Mouse (Mus musculus): ENCODE results near the gene Rragd. TPM values are rescaled to one million over a fixed set of nuclear protein-coding genes. Genes with fewer than 3 reads are reported as not detected.
"Not testable (repeated sequence)": the region's sequence is repeated elsewhere in the genome, so short reads cannot be mapped to it uniquely, and the experiment has no call there.

The Rragd gene
- polyA plus RNA-seq, 1 experiment from 2014 or later, result 16.0 TPM

- H3K36me3 ChIP-seq (ENCODE audit: insufficient read depth, low read length); H3K27ac ChIP-seq (ENCODE audit: low read length); H3K9me3 ChIP-seq (ENCODE audit: low read length); ATAC-seq (ENCODE audit: low FRiP score, low TSS enrichment); H3K4me3 ChIP-seq (ENCODE audit: low read length); H3K27me3 ChIP-seq (ENCODE audit: insufficient read depth, low read length); H3K4me2 ChIP-seq (replicated peaks; ENCODE audit: low read depth, low read length); H3K4me1 ChIP-seq (ENCODE audit: insufficient read depth, low read length); H3K9ac ChIP-seq (replicated peaks; ENCODE audit: low read length): not testable (repeated sequence)
- WGBS, result 87% methylated on average over 10 of the region's 10 CpGs
Measured at GRCm38 (mm10) chr4:33005595-33006470, 23.0 kb downstream of the Rragd start.

GRCm38 (mm10) chr4:33006844-33007243 is 24.0 kb downstream of the Rragd start:
- Histone ChIP-seq H3K4me2 (replicated peaks; ENCODE audit: low read depth, low read length) (no peak overlapping the region), H3K9ac (replicated peaks; ENCODE audit: low read length) (no peak overlapping the region), H3K27me3 (ENCODE audit: insufficient read depth, low read length) (no peaks in the 10 kb centered on the region), H3K9me3 (ENCODE audit: low read length) (no peaks in the 10 kb centered on the region), H3K4me1 (ENCODE audit: insufficient read depth, low read length) (no peaks in the 10 kb centered on the region), H3K4me3 (ENCODE audit: low read length) (no peak overlapping the region), H3K27ac (ENCODE audit: low read length) (no peak overlapping the region), H3K36me3 (ENCODE audit: insufficient read depth, low read length) (no peaks in the 10 kb centered on the region)
- ATAC-seq (ENCODE audit: low FRiP score, low TSS enrichment), result no peak
- WGBS, result 93% methylated on average over 11 of the region's 11 CpGs

GRCm38 (mm10) chr4:33007443-33008217 is 24.8 kb downstream of the Rragd start:
- Histone ChIP-seq H3K9ac (replicated peaks; ENCODE audit: low read length) (no peak overlapping the region), H3K9me3 (ENCODE audit: low read length) (no peaks in the 10 kb centered on the region), H3K4me3 (ENCODE audit: low read length) (no peak overlapping the region), H3K4me1 (ENCODE audit: insufficient read depth, low read length) (no peaks in the 10 kb centered on the region), H3K27me3 (ENCODE audit: insufficient read depth, low read length) (no peaks in the 10 kb centered on the region), H3K4me2 (replicated peaks; ENCODE audit: low read depth, low read length) (no peak overlapping the region), H3K36me3 (ENCODE audit: insufficient read depth, low read length) (peaks cover 1% of the 10 kb centered on the region; the same call in 1 of the 2 replicates), H3K27ac (ENCODE audit: low read length) (no peak overlapping the region)
- 84% methylated on average over 9 of the region's 9 CpGs for WGBS
- no peak for ATAC-seq (ENCODE audit: low FRiP score, low TSS enrichment)

- Histone ChIP-seq H3K36me3 (ENCODE audit: insufficient read depth, low read length) (peaks cover 17% of the 10 kb centered on the region; the same call in 1 of the 2 replicates), H3K9ac (replicated peaks; ENCODE audit: low read length) (no peak overlapping the region), H3K4me2 (replicated peaks; ENCODE audit: low read depth, low read length) (no peak overlapping the region), H3K9me3 (ENCODE audit: low read length) (peaks cover 7% of the 10 kb centered on the region; the same call in 1 of the 2 replicates), H3K4me3 (ENCODE audit: low read length) (no peak overlapping the region), H3K27me3 (ENCODE audit: insufficient read depth, low read length) (no peaks in the 10 kb centered on the region), H3K4me1 (ENCODE audit: insufficient read depth, low read length) (no peaks in the 10 kb centered on the region), H3K27ac (ENCODE audit: low read length) (no peak overlapping the region)
- no peak for ATAC-seq (ENCODE audit: low FRiP score, low TSS enrichment)
- 94% methylated on average over 1 of the region's 1 CpGs for WGBS
Measured at GRCm38 (mm10) chr4:33010078-33010477, 27.2 kb downstream of the Rragd start.

GRCm38 (mm10) chr4:33012484-33012883 is 29.6 kb downstream of the Rragd start:
- Histone ChIP-seq H3K27ac (ENCODE audit: low read length) (no peak overlapping the region), H3K36me3 (ENCODE audit: insufficient read depth, low read length) (peaks cover 17% of the 10 kb centered on the region; the same call in 1 of the 2 replicates), H3K4me1 (ENCODE audit: insufficient read depth, low read length) (no peaks in the 10 kb centered on the region), H3K4me3 (ENCODE audit: low read length) (no peak overlapping the region), H3K9me3 (ENCODE audit: low read length) (peaks cover 7% of the 10 kb centered on the region; the same call in 1 of the 2 replicates), H3K4me2 (replicated peaks; ENCODE audit: low read depth, low read length) (no peak overlapping the region), H3K9ac (replicated peaks; ENCODE audit: low read length) (no peak overlapping the region), H3K27me3 (ENCODE audit: insufficient read depth, low read length) (no peaks in the 10 kb centered on the region)
- WGBS, result 88% methylated on average over 4 of the region's 4 CpGs
- ATAC-seq (ENCODE audit: low FRiP score, low TSS enrichment), result no peak

GRCm38 (mm10) chr4:33018361-33018999 is 35.6 kb downstream of the Rragd start:
- WGBS, result 50% methylated on average over 9 of the region's 9 CpGs
- H3K9ac ChIP-seq (replicated peaks; ENCODE audit: low read length), result no peak overlapping the region
- H3K9me3 ChIP-seq (ENCODE audit: low read length), result peaks cover 7% of the 10 kb centered on the region; the same call in 1 of the 2 replicates
- H3K4me1 ChIP-seq (ENCODE audit: insufficient read depth, low read length), result no peaks in the 10 kb centered on the region
- H3K4me3 ChIP-seq (ENCODE audit: low read length), result no peak overlapping the region
- no peaks in the 10 kb centered on the region for H3K27me3 ChIP-seq (ENCODE audit: insufficient read depth, low read length)
- no peak overlapping the region for H3K4me2 ChIP-seq (replicated peaks; ENCODE audit: low read depth, low read length)
- H3K27ac ChIP-seq (ENCODE audit: low read length), result no peak overlapping the region
- H3K36me3 ChIP-seq (ENCODE audit: insufficient read depth, low read length), result peaks cover 11% of the 10 kb centered on the region; the same call in 1 of the 2 replicates
- ATAC-seq (ENCODE audit: low FRiP score, low TSS enrichment), result peak; percentile 67

- H3K27me3 ChIP-seq (ENCODE audit: insufficient read depth, low read length), result no peaks in the 10 kb centered on the region
- 62% methylated on average over 8 of the region's 8 CpGs for WGBS
- no peak for ATAC-seq (ENCODE audit: low FRiP score, low TSS enrichment)
Measured at GRCm38 (mm10) chr4:33024420-33024819, 41.6 kb downstream of the Rragd start.

GRCm38 (mm10) chr4:33029104-33029503 is 46.3 kb downstream of the Rragd start:
- Histone ChIP-seq H3K4me2 (replicated peaks; ENCODE audit: low read depth, low read length) (no peak overlapping the region), H3K4me1 (ENCODE audit: insufficient read depth, low read length) (peaks cover 23% of the 10 kb centered on the region), H3K27me3 (ENCODE audit: insufficient read depth, low read length) (no peaks in the 10 kb centered on the region), H3K4me3 (ENCODE audit: low read length) (no peak overlapping the region), H3K9ac (replicated peaks; ENCODE audit: low read length) (no peak overlapping the region), H3K27ac (ENCODE audit: low read length) (no peak overlapping the region), H3K36me3 (ENCODE audit: insufficient read depth, low read length) (peaks cover 10% of the 10 kb centered on the region; the same call in 1 of the 2 replicates), H3K9me3 (ENCODE audit: low read length) (no peaks in the 10 kb centered on the region)
- 92% methylated on average over 7 of the region's 7 CpGs for WGBS
- no peak for ATAC-seq (ENCODE audit: low FRiP score, low TSS enrichment)

More at GRCm38 (mm10) chr4:33024420-33024819, 41.6 kb downstream of the Rragd start:
- H3K9me3 ChIP-seq (ENCODE audit: low read length), result no peaks in the 10 kb centered on the region
- no peak overlapping the region for H3K27ac ChIP-seq (ENCODE audit: low read length)
- H3K9ac ChIP-seq (replicated peaks; ENCODE audit: low read length), result no peak overlapping the region
- no peak overlapping the region for H3K4me2 ChIP-seq (replicated peaks; ENCODE audit: low read depth, low read length)
- H3K4me1 ChIP-seq (ENCODE audit: insufficient read depth, low read length), result no peaks in the 10 kb centered on the region
- H3K36me3 ChIP-seq (ENCODE audit: insufficient read depth, low read length), result peaks cover 15% of the 10 kb centered on the region; the same call in 1 of the 2 replicates
- no peak overlapping the region for H3K4me3 ChIP-seq (ENCODE audit: low read length)

- ATAC-seq (ENCODE audit: low FRiP score, low TSS enrichment), result peak; percentile 82
- Histone ChIP-seq H3K4me1 (ENCODE audit: insufficient read depth, low read length) (peaks cover 23% of the 10 kb centered on the region), H3K27me3 (ENCODE audit: insufficient read depth, low read length) (no peaks in the 10 kb centered on the region), H3K4me2 (replicated peaks; ENCODE audit: low read depth, low read length) (peak overlapping the region; percentile 67), H3K27ac (ENCODE audit: low read length) (peak overlapping the region; percentile 91), H3K9me3 (ENCODE audit: low read length) (peaks cover 4% of the 10 kb centered on the region), H3K36me3 (ENCODE audit: insufficient read depth, low read length) (peaks cover 14% of the 10 kb centered on the region), H3K9ac (replicated peaks; ENCODE audit: low read length) (peak overlapping the region; percentile 95), H3K4me3 (ENCODE audit: low read length) (peak overlapping the region; percentile 83)
- WGBS, result 1% methylated on average over 48 of the region's 55 CpGs
Measured at GRCm38 (mm10) chr4:33030264-33031194, 47.7 kb downstream of the Rragd start.
